Mouse (Mus musculus) testis, adult 2 months (tissue): ENCODE measurements around the gene Nfxl1.

Experiments
- CTCF ChIP-seq: fragments of 200-500 bp; IDR thresholded peaks from 2 replicates; pipeline ENCODE4 v1.5.1; 2012; ENCODE audit warnings: low read depth, mild to moderate bottlenecking, inconsistent platforms, low read length, moderate library complexity; ENCODE audit not compliant: control insufficient read depth, insufficient read depth, insufficient replicate concordance
- POLR2A ChIP-seq: fragments of 200-500 bp; IDR thresholded peaks from 2 replicates; pipeline ENCODE4 v1.6.1; 2012; ENCODE audit warnings: low read depth, mild to moderate bottlenecking, inconsistent platforms, low read length, moderate library complexity; ENCODE audit not compliant: control insufficient read depth

GRCm38 (mm10) chr5:72480456-72480855 is 79.0 kb downstream of the Nfxl1 start:
- TF ChIP-seq CTCF (no peak), POLR2A (no peak)
